Mouse (Mus musculus): ENCODE data around the gene Barx1.

Gene Barx1

DNA sequence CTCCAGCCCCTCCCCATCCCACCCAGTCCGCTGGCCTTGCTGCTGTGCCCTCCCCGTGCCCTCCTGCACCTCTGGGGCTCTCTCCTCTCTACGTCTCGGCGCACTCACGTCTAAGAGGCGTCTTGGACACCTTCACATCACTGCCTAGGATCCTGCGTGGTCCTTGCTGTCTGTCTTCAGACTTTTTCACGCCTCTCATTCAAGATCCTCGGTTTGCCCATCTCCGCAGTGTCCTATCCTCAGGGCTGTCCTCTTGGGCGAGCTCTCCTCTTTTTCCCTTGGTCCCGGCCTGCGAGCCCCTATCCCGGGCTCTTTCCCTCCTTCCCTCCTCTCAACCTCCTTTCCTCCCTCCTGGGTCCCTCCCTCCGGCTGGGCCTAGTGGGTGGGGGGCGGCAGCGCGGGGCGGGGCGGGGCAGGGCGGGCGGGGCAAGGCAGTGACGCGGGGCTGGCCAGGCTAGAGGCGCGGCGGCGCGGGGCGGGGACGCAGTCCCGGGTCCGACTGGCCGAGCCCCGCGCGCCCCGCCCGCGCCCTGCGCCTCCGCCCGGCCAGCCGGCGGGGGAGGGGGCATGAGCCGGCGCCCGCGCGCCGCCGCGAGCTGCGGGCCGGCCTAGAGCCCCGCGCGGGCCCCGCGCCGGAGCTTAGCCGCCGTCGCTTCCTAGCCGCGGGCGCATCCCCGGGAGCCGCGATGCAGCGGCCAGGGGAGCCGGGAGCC, at the start of gene Barx1:
Gene Barx1 (plus strand): TSS at position 568 of the 713 bp plus-strand sequence.
- DNase-seq (ENCODE audit: low spot score in 2 of 2) = no peak

DNA sequence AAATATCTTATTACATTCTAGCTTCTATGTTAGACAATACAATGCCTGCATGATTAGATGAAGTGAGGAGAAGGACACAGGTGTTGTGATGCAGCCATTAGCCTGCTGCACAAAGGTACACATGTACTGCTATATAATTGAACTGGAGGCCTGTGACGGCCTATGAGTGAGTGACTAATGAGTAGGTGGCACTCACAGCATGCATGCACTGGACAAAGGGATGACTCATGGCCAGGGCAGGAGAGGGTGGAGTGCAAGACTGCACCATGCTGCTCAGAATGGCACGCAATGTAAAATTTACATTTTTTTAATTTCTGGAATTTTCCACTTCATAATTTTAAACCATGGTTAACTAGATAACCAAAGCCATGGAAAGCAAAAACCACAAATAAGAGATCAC, 48.3 kb upstream of the Barx1 start:
- DNase-seq (ENCODE audit: low spot score in 2 of 2) = no peak

DNA sequence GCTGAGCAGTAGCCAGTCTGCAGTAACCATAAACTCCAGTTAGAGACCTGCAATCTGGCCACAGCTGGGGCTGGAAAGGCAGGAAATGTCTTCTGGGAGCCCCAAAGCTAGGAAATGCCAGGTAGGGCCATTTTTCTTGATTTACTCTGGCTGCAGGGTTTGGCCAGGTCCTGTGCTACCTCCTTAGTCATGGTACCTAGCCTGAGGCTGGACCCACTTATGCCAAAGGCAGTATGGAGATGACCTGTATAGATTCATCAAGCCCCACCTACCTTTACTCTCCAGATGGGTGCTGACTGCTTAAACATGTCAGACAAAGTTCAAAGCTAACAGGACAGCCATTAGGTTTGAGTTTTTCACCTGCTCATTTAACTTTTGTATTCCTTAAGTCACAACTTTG, 45.0 kb upstream of the Barx1 start:
- no peak for DNase-seq (ENCODE audit: low spot score in 2 of 2)

DNA sequence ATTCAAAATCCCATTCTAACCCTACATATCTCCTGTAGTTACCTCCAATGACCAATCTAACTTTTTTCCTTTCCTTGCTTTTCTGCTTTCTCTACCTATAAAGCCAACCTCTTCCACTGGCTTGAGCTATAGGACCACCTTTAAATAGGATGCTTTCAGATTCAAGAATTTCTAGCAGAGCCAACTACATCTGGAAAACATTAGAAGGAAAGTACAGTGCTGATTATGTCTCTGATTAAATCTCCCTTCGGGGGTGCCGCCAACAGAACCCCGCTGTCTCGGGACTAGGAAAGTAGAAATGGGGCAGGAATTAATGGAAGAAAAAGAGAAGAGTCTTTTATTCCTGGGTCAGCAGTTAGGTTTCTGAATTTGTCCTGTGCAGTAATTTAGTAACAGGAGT, 43.9 kb upstream of the Barx1 start:
- DNase-seq (ENCODE audit: low spot score in 2 of 2) = no peak

DNA sequence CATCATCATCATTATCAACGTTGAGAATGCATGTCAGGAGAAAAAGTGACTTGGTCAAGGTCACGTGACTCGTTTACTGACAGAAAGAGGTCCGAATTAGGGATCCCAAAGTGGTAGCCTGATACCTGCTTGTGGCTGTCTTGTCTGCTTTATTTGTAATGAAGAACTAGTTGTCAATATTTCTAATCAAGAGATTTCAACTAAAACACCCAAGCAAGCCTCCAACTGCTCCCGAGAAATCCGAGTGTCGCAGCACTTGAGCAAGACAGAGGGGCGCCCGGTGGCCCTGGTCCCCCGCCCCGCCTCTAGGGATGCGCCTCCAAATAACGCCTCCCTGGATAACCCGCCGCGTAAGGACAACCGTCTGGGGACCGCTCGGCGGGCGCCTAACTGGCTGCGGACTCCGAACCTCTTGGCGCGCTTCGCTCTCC, 37.8 kb upstream of the Barx1 start:
- no peak for DNase-seq (ENCODE audit: low spot score in 2 of 2)

DNA sequence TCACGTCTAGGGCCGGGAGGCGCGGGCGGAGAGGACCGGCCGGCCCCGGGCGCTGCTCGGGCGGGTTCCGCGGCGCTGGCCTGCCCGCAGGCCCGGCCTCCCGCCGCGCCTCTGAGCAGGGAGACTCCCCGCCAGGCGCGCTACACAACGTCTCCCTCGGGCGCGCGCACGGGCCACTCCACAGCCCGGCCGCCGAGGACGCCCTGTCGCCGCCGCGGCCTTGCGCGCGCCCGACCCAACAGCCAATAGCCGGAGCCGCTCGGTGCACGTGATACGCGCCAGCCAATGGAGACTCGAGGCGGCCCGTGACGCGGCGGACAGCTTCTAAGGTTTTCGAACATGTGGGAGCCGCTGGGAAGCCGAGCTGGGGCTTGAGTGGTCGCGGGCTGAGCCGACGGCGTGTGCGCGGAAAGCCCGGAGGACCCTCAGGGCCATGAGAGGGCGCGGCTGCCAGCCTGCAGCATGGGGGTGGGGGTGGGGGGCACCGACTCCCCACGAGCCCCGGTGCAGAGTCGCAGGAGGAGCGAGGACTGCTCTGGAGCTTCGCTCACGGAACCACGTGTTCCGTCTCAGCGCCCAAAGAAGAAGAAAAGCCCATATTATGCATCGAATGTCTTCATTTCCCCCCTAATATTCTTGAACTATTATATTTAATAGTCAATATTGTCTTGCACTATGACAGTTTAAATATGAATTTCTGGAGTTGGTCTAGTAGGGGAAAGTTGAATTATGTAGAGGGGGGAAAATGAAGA, 37.2 kb upstream of the Barx1 start, which contains the start of gene Ptpdc1:
Gene Ptpdc1 (minus strand): TSS at position 232 of the 752 bp plus-strand sequence.
- DNase-seq (ENCODE audit: low spot score in 2 of 2) = peak; percentile 96 to 97

DNA sequence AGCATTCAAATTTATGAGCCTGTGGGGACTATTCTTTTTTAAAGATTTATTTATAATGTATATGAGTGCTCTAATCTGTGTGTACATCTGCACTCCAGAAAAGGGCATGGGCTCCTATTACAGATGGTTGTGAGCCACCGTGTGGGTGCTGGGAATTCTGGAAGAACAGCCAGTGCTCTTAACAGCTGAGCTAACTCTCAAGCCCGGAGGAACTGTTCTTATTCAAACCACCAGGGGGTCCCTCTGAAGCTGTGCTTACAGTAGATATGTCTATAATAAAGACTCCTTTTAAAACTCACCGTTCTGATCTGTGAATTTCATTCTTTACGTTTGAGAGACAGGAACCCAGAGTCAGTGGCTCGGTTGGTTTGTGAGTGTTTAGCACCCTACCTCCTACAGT, 31.1 kb upstream of the Barx1 start:
- no peak for DNase-seq (ENCODE audit: low spot score in 2 of 2)

DNA sequence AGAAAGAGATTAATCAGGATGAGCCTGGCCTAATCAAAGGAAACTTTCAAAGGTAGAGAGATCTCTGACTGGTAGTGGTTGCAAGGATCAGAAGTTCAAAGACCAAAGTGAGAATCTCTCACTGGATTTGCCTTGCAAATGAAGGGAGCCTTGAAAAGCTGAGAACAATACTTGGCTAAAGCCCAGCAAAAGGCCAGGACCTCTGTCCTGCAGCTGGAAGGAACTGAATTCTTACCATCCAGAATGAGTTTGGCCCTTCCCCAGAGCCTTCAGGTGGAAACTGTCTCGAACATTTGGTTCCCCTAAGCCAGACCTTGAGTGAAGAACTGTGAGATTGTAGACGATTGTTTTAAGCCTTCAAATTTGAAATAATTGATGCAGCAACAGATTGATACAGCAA, 25.1 kb upstream of the Barx1 start:
- DNase-seq (ENCODE audit: low spot score in 2 of 2) = no peak

DNA sequence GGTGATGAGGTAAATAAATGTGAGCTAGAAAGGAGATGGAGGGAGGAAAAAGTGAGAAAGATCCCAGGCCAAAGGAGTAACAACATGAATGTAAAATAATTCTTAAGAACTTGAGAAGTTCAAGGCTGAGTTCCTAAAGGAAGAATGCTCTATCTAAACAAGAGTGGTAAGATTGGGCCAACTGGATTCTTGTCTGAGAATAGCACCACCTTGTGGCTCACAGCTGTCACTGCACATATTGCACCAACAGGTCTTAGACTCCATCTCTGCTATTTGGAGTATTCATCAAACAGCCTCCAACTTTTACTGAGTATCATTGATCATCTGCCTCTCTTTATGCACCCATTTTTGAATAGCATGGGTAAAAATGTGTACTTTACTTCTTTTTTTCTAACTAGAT, 23.2 kb upstream of the Barx1 start:
- peak; percentile 36 to 41 for DNase-seq (ENCODE audit: low spot score in 2 of 2)

DNA sequence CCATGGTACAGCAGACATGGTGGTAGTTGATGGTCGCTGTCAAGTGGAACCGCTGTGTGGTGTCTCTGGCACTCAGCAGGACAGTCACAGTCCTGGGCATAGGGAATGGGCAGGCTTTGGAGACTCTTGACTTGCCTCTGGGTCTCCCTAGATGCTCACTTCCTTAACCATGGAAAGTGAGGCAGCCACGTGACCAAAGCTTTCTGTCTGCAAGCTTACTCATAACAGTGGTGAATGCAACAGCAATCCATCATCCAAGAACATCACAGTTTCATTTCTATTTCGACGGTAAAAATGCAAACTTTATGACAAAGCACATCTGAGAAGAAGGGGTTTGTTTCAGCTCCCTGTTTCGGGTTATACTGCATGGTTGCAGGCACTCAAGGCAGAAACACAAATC, 19.7 kb upstream of the Barx1 start:
- DNase-seq (ENCODE audit: low spot score in 2 of 2) = no peak

DNA sequence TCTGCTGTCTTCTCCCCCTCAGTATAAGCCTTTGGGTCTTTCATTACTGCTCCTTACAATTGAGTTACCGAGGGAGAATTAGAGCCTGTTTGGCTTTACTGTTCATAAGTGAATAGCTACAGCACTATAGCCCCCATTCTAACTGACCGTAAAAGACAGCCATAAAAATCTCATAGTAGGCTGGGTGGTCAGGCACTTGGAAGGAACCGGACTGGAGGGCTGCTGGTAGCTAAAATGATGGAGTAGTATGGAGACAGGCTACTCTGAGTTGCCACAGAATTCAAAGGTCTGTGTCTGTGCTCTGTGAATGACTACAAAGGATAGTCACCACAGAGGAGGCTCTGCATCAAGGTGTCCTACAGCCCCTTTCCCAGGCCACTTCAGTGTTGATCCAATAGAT, 18.8 kb upstream of the Barx1 start:
- no peak for DNase-seq (ENCODE audit: low spot score in 2 of 2)

DNA sequence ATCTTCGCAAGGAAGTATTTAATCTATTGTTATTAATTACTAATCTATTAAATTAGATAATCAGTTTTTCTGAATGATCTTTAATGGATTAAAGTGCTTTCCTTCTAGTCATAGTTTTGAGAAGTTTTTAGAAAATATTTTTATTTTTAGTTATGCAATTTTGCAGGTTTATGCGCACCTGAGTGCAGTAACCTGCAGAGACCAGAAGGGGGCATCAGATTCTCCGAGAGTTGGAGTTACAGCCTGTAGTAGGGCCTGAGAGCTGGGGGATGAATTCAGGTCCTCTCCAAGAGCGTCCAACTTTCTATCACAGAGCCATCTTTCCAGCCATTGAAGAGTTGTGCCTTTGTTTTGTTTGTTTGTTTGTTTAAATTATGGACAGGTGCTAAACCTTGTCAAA, 16.1 kb upstream of the Barx1 start:
- DNase-seq (ENCODE audit: low spot score in 2 of 2) = no peak

DNA sequence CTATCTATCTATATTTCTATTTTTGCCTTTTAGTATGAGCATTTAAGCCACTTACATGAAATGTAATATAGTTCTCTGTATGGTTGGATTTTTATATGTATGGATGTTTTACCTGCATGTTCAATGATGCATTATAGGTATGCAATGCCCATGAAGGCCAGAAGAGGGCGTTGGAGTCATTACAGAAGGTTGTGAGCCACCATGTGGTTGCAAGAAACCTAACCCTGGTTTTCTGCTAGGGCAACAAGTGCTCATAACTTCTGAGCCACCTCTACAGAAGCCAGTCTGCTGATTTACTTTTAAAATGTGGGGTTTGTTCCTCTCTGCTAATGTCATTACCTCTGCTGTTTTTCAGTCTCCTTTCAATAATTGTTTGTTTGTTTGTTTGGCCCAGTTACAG, 12.2 kb upstream of the Barx1 start:
- DNase-seq (ENCODE audit: low spot score in 2 of 2) = peak in 1 of 2 experiments; percentile 24

DNA sequence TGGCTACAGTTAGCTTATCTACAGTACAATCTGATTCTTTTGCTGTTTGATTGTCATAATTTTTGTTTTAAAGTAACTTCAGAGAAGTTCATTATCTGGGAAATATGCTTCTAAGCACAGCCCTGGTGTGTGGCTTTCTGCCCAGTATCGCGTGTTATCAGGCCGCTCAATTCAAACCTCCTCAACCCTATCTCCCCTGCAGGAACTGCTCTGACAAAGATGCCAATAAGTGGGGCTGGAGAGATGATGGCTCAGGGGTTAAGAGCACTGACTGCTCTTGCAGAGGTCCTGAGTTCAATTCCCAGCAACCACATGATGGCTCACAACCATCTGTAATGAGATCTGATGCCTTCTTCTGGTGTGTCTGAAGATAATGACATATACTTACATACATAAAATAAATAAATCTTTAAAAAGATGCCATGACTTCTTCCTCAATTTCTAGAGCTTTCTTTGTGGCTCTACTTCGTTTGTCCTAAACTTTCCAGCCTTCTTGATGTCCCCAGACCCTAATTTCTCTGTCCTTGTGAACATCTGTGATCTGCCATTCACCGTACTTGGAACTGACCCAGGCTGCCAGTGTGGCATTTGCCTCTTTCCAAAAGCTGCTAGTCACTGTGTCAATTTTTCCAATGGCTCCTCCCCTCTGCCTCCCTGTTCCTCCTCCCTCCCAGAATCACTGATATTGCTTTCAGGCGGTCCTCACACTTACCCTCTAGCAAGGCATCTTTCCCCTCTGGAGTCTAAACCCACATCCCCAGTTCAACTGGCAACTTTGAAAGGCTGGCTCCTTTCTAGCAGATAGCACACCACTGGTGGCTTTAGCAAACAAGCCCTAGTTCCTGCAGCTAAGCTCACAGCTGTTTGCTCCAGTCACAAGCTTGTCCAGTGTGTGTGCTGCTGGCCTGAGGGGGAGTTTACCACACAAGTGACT, 11.4 kb upstream of the Barx1 start:
- no peak for DNase-seq (ENCODE audit: low spot score in 2 of 2)

DNA sequence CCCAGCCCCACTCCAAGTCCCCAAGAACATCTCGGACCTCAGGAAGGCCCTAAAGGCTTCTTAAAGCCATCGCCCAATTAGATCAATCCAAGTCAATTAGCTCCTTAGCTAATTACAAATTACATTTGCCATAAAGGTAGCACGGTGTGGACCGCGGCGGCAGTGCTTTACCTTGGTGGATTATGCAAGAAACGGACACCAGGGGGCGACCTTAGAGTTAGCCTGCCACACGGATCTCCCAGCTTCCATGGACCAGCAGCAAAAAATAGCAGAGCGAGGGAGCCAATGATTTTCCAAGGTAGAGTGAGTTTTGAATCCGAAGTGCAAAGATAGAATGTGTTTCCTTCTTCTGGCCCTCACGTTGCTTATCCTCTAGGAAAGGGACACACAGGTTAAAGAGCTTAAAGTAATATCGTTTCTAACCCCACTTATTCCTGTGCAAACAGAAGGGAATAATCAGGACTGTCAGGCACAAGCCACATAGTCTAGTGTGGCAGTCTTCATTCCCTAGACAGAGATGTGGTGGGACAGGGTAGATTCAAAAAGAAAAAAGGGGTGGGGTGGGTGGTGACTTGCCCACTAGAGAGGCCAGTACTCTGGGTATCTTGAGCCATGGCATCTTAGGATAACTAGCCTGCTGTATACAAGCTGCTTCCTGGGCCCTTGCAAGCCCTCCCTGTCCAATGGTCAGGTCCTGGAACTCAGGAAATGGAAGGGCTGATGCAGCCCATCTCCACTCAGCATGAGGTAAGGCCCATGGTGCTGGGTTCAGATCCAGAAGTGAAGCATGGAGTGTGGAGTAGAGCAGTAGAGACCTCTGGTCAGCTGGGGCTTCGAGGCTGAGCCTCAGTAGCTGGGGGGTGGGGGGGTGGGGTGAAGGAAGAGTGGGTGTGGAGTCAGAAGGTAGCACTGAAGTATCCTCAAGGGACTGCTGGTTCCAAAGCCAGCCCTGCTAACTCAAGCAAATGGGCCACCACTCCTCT, 8.7 kb upstream of the Barx1 start:
- peak in 1 of 2 experiments; percentile 35 for DNase-seq (ENCODE audit: low spot score in 2 of 2)

DNA sequence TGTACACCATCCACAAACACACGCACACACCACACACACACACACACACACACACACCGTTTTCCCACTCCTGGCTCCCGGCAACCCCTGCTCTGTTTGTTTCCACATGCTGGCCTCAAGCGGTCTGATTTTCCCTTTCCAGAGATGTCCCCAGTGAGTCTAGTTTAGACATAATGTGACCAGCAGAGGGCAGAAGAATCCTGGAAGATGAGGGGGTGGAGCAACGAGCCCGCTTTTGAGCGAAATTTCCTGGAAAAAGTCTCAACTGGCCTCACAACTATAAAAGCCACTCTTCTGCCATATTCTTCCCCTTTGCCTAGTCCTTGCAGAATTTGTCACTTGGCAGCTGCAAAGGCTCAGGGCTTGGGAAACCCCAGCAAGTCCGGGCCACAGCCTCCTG, 7.2 kb upstream of the Barx1 start:
- DNase-seq (ENCODE audit: low spot score in 2 of 2) = no peak

DNA sequence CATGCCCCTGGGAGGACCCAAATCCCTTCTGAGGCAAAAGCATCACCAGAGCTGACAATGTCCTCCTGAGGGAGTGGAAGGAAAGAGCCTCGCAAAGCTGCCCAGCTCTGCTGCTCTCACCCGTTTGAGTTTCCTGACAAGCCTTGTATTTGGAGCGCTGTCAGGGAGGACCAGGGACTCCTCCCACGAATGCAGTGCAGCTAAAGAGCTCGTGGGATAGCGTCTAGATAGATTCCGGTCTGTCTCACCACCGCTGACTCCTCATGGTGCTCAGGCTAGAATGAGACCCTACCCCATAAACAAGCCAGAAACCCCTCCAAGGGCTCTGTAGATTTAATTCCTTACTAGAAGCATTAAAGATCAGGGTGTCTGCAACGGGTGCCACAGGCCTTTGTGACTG, 5.0 kb upstream of the Barx1 start:
- DNase-seq (ENCODE audit: low spot score in 2 of 2) = no peak

DNA sequence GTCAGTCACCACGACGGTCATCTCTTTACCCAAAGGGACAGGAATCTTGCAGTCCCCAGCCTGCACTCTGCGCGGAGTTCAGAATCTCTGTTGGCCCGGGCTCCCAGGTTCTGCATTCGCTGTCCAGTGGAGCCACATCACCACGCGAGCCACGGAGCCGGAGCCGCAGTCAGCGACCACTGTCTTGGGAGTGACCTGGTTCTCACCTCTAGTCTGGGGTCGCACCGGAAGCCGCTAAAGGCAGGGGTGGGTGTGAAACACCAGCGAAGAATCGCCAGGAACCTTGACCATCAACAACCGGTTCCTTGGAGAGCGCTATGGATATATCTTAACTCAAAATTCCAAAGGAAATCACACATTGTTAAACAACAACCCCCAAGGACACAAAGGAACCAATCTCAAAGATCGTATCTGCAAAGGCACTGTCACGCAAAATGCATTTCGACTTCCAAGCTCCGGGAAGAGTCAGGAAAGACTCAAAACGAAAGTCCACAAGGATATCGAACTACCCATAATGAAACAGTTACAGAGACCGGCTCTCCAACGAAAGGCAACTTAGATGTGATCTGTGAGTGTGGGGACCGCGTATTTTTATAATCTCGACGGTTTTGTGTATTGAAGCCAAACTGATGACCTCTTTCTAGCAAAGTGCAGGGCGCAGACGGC, 4.1 kb upstream of the Barx1 start:
- DNase-seq (ENCODE audit: low spot score in 2 of 2) = no peak

DNA sequence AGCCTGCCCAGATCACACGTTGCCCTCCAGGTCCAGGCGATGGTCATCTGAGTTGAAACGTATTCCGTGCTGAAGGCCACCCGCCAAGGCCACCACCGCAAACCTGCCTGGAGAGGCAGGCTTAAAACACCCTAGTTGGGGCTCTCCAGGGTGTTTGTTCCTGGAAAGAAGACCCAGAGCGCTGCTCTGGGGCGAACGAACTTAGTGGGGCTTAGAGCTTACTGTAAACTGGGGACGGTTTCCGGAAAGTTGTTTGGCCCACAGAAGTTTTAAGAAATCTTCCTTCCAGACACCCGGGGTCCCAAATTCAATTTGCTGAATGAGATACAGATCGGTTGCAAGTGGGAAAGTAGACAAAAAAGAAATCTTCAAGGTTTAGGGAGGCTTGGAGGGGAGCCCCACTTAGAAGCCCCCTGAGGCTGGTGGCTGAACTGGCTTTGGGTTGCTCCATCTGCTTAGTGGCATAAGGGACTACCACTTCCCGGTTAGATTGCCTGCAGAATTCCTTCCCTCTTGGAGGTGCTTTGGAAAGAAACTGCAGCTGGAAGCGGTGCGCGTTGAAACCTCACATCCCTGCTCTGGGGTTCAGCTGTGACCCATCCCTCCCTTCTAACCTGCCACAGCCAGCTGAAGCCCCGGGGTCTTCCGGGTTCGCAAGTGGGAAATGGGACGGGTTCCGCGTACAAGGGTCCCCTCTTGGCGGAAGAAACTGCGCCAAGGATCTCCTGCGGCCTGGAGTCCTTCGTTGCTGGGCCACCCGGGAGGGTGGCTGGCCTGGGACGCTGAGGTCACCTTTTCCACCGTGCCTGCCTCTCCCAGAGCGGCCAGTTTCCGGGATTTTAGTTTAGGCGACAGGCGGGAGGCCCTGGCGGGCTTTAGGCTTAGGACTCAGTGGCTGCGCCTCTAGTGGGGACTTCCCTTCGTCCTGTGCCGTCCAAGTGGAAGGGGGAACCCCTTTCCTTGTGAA, 3.3 kb upstream of the Barx1 start:
- no peak for DNase-seq (ENCODE audit: low spot score in 2 of 2)

All from natural killer cell, adult 2 months (primary cell).